Mouse (Mus musculus) limb, embryonic 11.5 days (tissue): ENCODE measurements at regions not wholly inside any gene's neighbourhood (a gene's known extent, or its start where the extent isn't known, plus 50 kb on each side); places are given as distances from the start of the nearest gene placed in this dataset.
A peak's percentile ranks its signal among the peaks of the same experiment; 100 is the strongest.

Experiments used
- ATAC-seq: fragments of 200-750 bp; cut with Nextera tagmentation; 2 replicates; pipeline ENCODE4 v1.8.0; 2017; ENCODE audit warnings: low read depth; ENCODE audit not compliant: insufficient number of reproducible peaks, low FRiP score, low TSS enrichment
- DNase-seq: peaks from one replicate; pipeline ENCODE4 v3.0.0-alpha.2; 2015; ENCODE audit warnings: low spot score
- H3K27ac ChIP-seq: fragments of 300-500 bp; sonication (generic); replicated peaks from 2 replicates; pipeline ENCODE4 v1.5.1; 2014; ENCODE audit warnings: low read depth, mild to moderate bottlenecking, low read length
- H3K27me3 ChIP-seq: fragments of 300-500 bp; sonication (generic); 2 replicates; pipeline ENCODE4 v1.6.1; 2014; ENCODE audit warnings: mild to moderate bottlenecking, low read length, mixed read lengths; ENCODE audit not compliant: control insufficient read depth, insufficient read depth
- H3K36me3 ChIP-seq: fragments of 300-500 bp; sonication (generic); 2 replicates; pipeline ENCODE4 v1.6.1; 2014; ENCODE audit warnings: mild to moderate bottlenecking, low read length, moderate library complexity, mixed read lengths; ENCODE audit not compliant: control insufficient read depth, insufficient read depth
- H3K4me1 ChIP-seq: fragments of 300-500 bp; sonication (generic); 2 replicates; pipeline ENCODE4 v1.6.1; 2014; ENCODE audit warnings: low read length, mixed read lengths; ENCODE audit not compliant: control insufficient read depth, insufficient read depth
- H3K4me2 ChIP-seq: fragments of 300-500 bp; sonication (generic); 2 replicates; pipeline ENCODE4 v1.6.1; 2014; ENCODE audit warnings: low read depth, mild to moderate bottlenecking, moderate library complexity; ENCODE audit not compliant: severe bottlenecking
- H3K4me3 ChIP-seq: fragments of 300-500 bp; sonication (generic); 2 replicates; pipeline ENCODE4 v1.5.1; 2014; ENCODE audit warnings: low read depth, low read length
- H3K9ac ChIP-seq: fragments of 300-500 bp; sonication (generic); 2 replicates; pipeline ENCODE4 v1.6.1; 2014; ENCODE audit warnings: mild to moderate bottlenecking, low read length
- H3K9me3 ChIP-seq: fragments of 300-500 bp; sonication (generic); 2 replicates; pipeline ENCODE4 v1.6.1; 2016; ENCODE audit warnings: low read length; ENCODE audit not compliant: control insufficient read depth
- WGBS: fragments of 180-500 bp; shearing (Covaris S2); extraction: QIAGEN DNeasy Blood & Tissue Kit; methylation state at CpG from one replicate; pipeline ENCODE4 v1.1.7; 2014; 5-methylcytosine and 5-hydroxymethylcytosine counted together

GRCm38 (mm10) chr14:120636726-120637400 lies 158.6 kb downstream of the Rap2a start:
- H3K9ac ChIP-seq: no peak overlapping the region
- H3K36me3 ChIP-seq: no peaks in the 10 kb centered on the region
- H3K4me1 ChIP-seq: no peaks in the 10 kb centered on the region
- no peaks in the 10 kb centered on the region for H3K9me3 ChIP-seq
- no peaks in the 10 kb centered on the region for H3K27me3 ChIP-seq
- 92% methylated on average over 6 of the region's 6 CpGs for WGBS
- no peak overlapping the region for H3K4me2 ChIP-seq
- no peak for ATAC-seq
- DNase-seq: no peak
- H3K27ac ChIP-seq: no peak overlapping the region
- no peak overlapping the region for H3K4me3 ChIP-seq

- Histone ChIP-seq H3K9me3 (no peaks in the 10 kb centered on the region), H3K27ac (no peak overlapping the region), H3K4me3 (no peak overlapping the region), H3K9ac (no peak overlapping the region), H3K4me1 (no peaks in the 10 kb centered on the region), H3K4me2 (no peak overlapping the region), H3K27me3 (no peaks in the 10 kb centered on the region), H3K36me3 (no peaks in the 10 kb centered on the region)
- ATAC-seq (no peak), DNase-seq (no peak)
- WGBS: 73% methylated on average over 13 of the region's 13 CpGs
These were observed 159.4 kb downstream of the Rap2a start for GRCm38 (mm10) chr14:120637486-120638125.

GRCm38 (mm10) chr14:120642591-120642990 lies 164.3 kb downstream of the Rap2a start:
- H3K36me3 ChIP-seq: no peaks in the 10 kb centered on the region
- ATAC-seq (no peak), DNase-seq (no peak)
- WGBS: 93% methylated on average over 5 of the region's 5 CpGs
- H3K4me3 ChIP-seq: no peak overlapping the region
- no peaks in the 10 kb centered on the region for H3K27me3 ChIP-seq
- no peak overlapping the region for H3K27ac ChIP-seq
- no peaks in the 10 kb centered on the region for H3K9me3 ChIP-seq
- no peak overlapping the region for H3K9ac ChIP-seq
- H3K4me1 ChIP-seq: no peaks in the 10 kb centered on the region
- H3K4me2 ChIP-seq: no peak overlapping the region

- no peaks in the 10 kb centered on the region for H3K27me3 ChIP-seq
These were observed 173.8 kb downstream of the Rap2a start for GRCm38 (mm10) chr14:120652034-120652433.

GRCm38 (mm10) chr14:120660321-120660781 lies 182.1 kb downstream of the Rap2a start:
- DNase-seq (peak; percentile 29), ATAC-seq (no peak)

More at GRCm38 (mm10) chr14:120652034-120652433, 173.8 kb downstream of the Rap2a start:
- Histone ChIP-seq H3K36me3 (no peaks in the 10 kb centered on the region), H3K9ac (no peak overlapping the region), H3K4me1 (no peaks in the 10 kb centered on the region), H3K4me2 (no peak overlapping the region), H3K4me3 (no peak overlapping the region), H3K27ac (no peak overlapping the region), H3K9me3 (no peaks in the 10 kb centered on the region)
- ATAC-seq (no peak), DNase-seq (no peak)
- WGBS: 81% methylated on average over 7 of the region's 7 CpGs

GRCm38 (mm10) chr14:120661111-120661510 lies 182.9 kb downstream of the Rap2a start:
- ATAC-seq (no peak), DNase-seq (no peak)
- WGBS: 85% methylated on average over 5 of the region's 5 CpGs
- Histone ChIP-seq H3K4me2 (no peak overlapping the region), H3K27ac (no peak overlapping the region), H3K9ac (no peak overlapping the region), H3K36me3 (no peaks in the 10 kb centered on the region), H3K27me3 (no peaks in the 10 kb centered on the region), H3K4me1 (no peaks in the 10 kb centered on the region), H3K9me3 (no peaks in the 10 kb centered on the region), H3K4me3 (no peak overlapping the region)

More at GRCm38 (mm10) chr14:120660321-120660781, 182.1 kb downstream of the Rap2a start:
- H3K4me1 ChIP-seq: no peaks in the 10 kb centered on the region
- H3K4me2 ChIP-seq: no peak overlapping the region
- no peak overlapping the region for H3K9ac ChIP-seq
- no peaks in the 10 kb centered on the region for H3K27me3 ChIP-seq
- H3K27ac ChIP-seq: no peak overlapping the region
- H3K4me3 ChIP-seq: no peak overlapping the region
- no peaks in the 10 kb centered on the region for H3K9me3 ChIP-seq
- H3K36me3 ChIP-seq: no peaks in the 10 kb centered on the region
- WGBS: 73% methylated on average over 6 of the region's 6 CpGs

GRCm38 (mm10) chr14:120669665-120670064 lies 191.4 kb downstream of the Rap2a start:
- Histone ChIP-seq H3K4me2 (no peak overlapping the region), H3K4me3 (no peak overlapping the region), H3K4me1 (no peaks in the 10 kb centered on the region), H3K27me3 (no peaks in the 10 kb centered on the region), H3K9ac (no peak overlapping the region), H3K36me3 (no peaks in the 10 kb centered on the region), H3K9me3 (no peaks in the 10 kb centered on the region), H3K27ac (no peak overlapping the region)
- ATAC-seq (no peak), DNase-seq (no peak)
- 69% methylated on average over 5 of the region's 5 CpGs for WGBS

- Histone ChIP-seq H3K9ac (no peak overlapping the region), H3K9me3 (no peaks in the 10 kb centered on the region), H3K27me3 (no peaks in the 10 kb centered on the region), H3K4me3 (no peak overlapping the region), H3K36me3 (no peaks in the 10 kb centered on the region), H3K4me1 (no peaks in the 10 kb centered on the region), H3K27ac (no peak overlapping the region), H3K4me2 (no peak overlapping the region)
- DNase-seq (no peak), ATAC-seq (no peak)
- WGBS: 82% methylated on average over 2 of the region's 2 CpGs
These were observed 197.5 kb downstream of the Rap2a start for GRCm38 (mm10) chr14:120675752-120676151.
